Mouse (Mus musculus): ENCODE data around the gene Rps3.
A peak's percentile ranks its signal among the peaks of the same experiment; 100 is the strongest.

The Rps3 gene

GRCm38 (mm10) chr7:99476558-99477114 lies 6.9 kb downstream of the Rps3 start:
- no peak for DNase-seq (ENCODE audit: low spot score)

DNA sequence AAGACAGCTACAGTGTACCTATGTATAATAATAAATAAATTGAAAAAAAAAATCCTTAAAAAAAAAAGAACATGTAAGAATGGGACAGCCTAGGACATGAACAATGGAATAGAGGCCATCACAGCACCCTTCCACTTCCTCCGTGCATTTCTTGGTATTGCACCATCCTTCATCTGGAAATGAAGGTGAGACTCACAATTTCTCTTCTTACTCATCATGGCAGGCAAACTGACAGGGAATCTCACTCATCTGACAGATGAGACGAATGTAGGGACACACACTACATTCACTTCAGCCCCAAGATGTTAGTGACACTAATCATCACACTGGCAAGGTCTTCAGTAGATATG lies 8.0 kb downstream of the Rps3 start:
- no peak for DNase-seq (ENCODE audit: low spot score)

- DNase-seq (ENCODE audit: low spot score) = peak; percentile 45
Measured at GRCm38 (mm10) chr7:99474836-99475561, 8.5 kb downstream of the Rps3 start.

GRCm38 (mm10) chr7:99473638-99474407 lies 9.7 kb downstream of the Rps3 start:
- DNase-seq (ENCODE audit: low spot score) = no peak

- no peak for DNase-seq (ENCODE audit: low spot score)
Measured at GRCm38 (mm10) chr7:99471578-99471977, 12.0 kb downstream of the Rps3 start.

DNA sequence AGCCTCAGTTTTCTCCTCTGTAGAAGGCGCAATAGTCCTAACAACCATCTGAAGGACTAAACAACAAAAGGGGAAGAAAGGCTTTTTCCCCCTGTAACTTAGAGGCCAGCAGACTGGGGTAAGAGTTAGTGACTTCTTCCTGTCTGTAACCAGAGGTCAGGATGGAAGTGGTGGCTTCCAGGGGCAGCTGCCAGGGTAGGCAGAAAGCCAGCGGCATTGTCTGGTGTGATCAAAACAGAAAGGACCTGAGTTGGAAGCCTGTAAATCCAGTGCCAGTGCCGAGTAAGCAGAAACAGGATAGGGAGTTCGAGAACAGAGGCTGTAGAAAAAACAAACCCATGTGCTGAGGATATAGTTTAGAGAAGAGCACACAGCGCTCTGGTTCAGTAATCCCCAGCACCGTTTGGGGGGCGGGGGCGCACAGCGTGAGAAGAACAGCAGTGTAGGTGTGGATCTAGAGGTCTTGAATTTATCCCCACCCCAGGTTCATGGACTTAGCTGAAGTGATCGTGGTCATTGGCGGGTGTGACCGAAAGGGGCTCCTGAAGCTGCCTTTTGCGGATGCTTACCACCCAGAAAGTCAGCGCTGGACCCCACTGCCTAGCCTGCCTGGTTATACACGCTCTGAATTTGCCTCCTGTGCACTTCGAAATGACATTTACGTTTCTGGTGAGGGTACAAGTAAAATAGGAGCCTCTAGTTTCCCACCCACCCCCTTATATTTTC lies 13.7 kb downstream of the Rps3 start:
- DNase-seq (ENCODE audit: low spot score) = no peak

- DNase-seq (ENCODE audit: low spot score) = peak; percentile 76
Measured at GRCm38 (mm10) chr7:99468283-99469132, 15.0 kb downstream of the Rps3 start.

DNA sequence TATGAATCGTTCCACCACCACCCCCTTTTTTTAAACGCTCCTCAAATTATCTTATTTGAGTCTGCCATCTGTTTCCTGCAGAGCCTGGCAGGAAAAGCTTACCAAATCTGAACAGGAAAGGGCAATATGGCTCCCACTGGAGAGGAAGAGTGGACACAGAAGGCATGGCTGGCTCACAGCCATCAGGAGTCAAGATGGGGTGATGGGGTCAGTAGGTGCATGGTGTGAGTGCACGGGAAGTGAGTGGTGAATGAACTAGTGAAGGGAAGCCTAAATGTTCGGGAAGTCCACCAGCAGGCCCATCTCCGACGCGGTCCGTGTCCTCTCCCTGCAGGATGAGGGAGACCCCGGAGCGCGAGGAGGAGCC lies 15.6 kb downstream of the Rps3 start:
- DNase-seq (ENCODE audit: low spot score) = no peak

- DNase-seq (ENCODE audit: low spot score) = no peak
Measured at GRCm38 (mm10) chr7:99465811-99466210, 17.7 kb downstream of the Rps3 start, which contains the start of gene Klhl35. Gene Klhl35, plus strand, starts transcription at chr7:99466004.

DNA sequence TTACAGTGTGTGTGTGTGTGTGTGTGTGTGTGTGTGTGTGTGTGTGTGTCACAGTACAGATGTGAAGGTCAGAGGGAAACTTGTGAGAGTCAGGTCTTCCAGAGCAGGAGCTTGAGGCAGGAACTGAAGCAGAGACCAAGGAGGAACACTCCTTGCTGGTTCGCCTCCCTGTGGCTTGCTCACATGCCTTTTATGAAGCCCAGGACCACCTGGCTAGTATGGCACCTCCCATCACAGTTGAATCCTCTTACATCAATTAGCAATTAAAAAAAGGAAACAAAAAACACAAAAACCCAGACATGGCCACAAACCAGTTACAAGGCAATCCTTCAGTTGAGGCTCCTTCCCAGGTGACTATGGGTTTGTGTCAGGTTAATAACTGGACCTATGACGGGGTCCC lies 20.4 kb downstream of the Rps3 start:
- DNase-seq (ENCODE audit: low spot score) = no peak

GRCm38 (mm10) chr7:99459888-99460652 lies 23.5 kb downstream of the Rps3 start:
- DNase-seq (ENCODE audit: low spot score) = no peak

DNA sequence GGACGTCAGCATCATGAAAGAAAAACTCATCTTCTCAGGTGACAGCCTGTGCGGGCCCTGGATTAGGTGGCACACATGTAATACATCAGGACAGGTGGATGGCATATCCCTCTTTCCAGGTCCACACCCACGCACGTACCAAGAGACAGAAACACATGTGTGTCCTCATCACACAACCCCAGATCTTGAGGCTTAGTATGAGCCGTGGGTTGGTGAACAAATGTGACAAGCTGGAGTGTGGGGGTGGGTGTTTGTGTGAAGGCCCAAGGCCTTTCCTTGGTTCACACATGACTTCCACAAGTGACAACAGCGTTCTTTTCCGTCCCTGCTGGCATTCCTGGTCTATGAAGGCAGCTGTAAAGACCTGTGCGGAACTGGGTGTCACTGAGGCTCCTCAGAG lies 24.7 kb downstream of the Rps3 start:
- DNase-seq (ENCODE audit: low spot score) = no peak

- DNase-seq (ENCODE audit: low spot score) = no peak
Measured at GRCm38 (mm10) chr7:99454044-99454443, 29.5 kb downstream of the Rps3 start.

DNA sequence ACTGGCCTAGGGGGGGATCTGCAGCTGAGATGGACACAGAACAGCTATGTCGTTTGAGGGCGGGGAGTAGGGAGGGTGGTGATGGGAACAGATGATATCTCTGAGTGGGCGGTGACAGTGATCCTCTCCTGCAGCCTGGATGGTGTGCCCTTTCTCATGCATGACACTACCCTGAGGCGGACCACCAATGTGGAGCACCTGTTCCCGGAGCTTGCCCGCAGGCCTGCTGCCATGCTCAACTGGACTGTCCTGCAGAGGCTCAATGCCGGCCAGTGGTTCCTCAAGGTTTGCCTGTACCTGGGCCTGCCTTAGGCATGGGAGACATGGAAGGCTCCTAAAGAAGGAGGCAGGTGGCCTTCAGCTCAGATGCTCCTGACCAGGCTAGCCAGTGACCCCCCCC lies 30.7 kb downstream of the Rps3 start:
- no peak for DNase-seq (ENCODE audit: low spot score)

- DNase-seq (ENCODE audit: low spot score) = peak; percentile 95
Measured at GRCm38 (mm10) chr7:99450703-99451102, 32.8 kb downstream of the Rps3 start.

DNA sequence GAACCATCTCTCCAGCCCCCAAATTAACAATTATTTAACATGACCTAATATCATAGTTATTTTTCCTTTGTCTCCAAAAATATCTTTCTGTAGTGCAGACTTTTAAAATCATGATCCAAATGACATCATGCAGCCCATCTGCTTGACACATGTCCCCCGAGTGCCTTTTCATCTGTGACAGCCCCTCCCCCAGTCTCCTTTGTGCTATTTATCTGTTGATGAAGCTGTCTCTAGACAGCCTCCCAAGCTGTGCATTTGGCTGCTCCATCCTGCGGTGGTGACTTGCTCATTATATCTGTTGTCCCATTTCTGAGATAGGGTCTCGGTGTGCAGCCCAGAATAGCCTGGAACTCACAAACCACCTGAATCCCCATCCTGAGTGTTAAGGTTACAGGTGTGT lies 33.8 kb downstream of the Rps3 start:
- DNase-seq (ENCODE audit: low spot score) = peak; percentile 64

GRCm38 (mm10) chr7:99449063-99449462 lies 34.5 kb downstream of the Rps3 start:
- no peak for DNase-seq (ENCODE audit: low spot score)

- no peak for DNase-seq (ENCODE audit: low spot score)
Measured at GRCm38 (mm10) chr7:99448619-99449018, 34.9 kb downstream of the Rps3 start.

- no peak for DNase-seq (ENCODE audit: low spot score)
Measured at GRCm38 (mm10) chr7:99447323-99447722, 36.2 kb downstream of the Rps3 start.

DNA sequence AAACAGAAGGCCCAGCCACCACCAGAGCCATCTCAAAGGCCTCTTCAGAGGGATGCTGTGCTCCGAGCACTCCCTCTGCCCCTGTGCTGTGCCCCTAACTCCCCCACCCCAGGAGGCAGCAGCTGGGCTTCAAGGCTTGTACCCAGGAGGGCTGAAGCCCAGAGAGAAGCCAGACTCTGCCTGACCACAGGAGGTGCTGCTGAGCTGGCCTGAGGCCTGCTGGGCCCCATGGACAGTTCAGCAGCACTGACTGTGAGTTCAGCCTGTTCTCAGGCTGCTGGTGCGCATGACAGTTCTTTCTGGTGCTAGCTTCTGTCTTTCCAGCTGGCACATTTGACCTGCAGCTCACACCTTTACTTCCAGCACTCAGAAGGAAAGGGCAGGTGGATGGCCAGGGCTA lies 37.7 kb downstream of the Rps3 start:
- DNase-seq (ENCODE audit: low spot score) = peak; percentile 68

GRCm38 (mm10) chr7:99444012-99444411 lies 39.5 kb downstream of the Rps3 start:
- DNase-seq (ENCODE audit: low spot score) = no peak
